Mouse (Mus musculus): Measurements from ENCODE around the gene Trappc3. TPM values are rescaled to one million over a fixed set of nuclear protein-coding genes. Genes with fewer than 3 reads are reported as not detected.

Trappc3 gene
- 23.6 TPM for polyA plus RNA-seq (2014; fragmentation: Illumina TruSeq; extraction: RNeasy Lipid Tissue Mini Kit (QIAGEN cat#74804); ENCODE audit: low replicate concordance)

DNA sequence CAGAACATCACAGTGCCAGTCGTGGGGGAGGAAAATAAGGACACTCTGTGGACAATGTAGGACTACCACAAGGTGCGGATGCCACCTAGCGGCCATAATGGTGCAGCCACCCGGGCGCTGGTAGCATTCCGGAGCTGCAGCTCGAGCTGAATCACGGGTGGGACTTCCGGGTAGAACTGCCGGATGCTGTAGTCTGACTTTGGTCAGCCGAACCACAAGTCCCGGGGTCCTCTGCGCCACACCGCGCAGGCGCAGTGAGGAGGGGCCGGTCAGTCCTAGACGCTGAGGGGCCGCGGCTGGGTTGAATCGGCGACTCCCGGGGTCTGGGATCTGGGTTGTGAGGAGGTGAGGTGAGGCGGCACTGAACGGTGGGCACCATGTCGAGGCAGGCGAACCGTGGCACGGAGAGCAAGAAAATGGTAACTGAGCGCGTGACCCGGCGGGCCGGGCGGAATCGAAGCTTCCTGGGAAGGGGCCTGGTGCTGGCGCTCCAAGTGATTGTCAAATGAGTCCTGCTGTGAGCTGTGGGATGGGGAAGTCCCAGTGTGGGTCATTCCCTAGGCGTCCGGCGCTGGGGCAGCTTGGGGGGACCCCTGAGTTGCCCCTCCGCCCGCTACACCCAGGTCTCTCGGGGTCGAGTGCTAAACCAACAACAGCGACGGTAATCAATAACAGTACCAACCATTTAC, at the start of gene Trappc3:
TSS of gene Trappc3 (plus strand) at position 207 of the 689 bp plus-strand sequence.

GRCm38 (mm10) chr4:126256131-126256791, 5.9 kb upstream of the Trappc3 start, which contains the start of gene Map7d1:
Gene Map7d1, minus strand, starts transcription at chr4:126256343.

GRCm38 (mm10) chr4:126286492-126286891, 24.4 kb downstream of the Trappc3 start, which contains the start of gene Col8a2:
Gene Col8a2, plus strand, starts transcription at chr4:126286793.

DNA sequence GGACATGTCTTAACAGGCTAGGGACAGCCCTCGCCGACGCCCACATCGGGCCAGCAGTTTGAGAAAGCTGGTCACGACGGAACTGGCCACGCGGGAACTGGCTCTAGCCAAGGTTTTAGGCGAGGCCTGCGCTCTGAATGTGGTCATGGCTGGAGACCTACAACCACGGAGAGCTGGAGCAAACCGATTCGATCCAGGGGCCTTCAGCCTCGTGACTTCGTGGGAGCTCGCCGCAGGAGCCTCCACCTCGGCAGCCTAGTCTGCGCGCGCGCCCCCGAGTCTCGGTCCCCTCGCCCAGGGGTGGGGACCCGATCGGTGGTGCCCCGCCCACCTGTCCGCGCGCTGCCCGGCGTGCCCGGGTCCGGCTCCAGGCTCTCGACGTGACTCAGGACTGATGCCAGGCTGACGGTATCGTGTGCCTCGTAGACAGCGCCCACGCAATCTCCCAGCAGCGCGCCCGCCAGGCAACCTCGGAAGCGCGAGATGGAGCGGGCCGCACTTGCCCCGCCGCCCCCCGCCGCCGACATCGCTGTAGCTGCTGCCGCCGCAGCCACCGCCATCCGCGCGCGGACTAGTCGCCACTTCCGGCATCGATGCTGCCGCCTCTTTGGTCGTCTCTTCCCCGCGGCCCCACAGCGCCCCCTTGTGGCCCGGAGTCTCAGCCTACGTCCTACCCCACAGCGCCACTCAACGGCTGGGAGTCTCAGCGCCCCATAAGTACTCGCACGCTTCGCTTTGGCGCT, 59.2 kb downstream of the Trappc3 start, which contains the start of gene Adprhl2:
TSS of gene Adprhl2 (minus strand) at position 593 of the 743 bp plus-strand sequence.

DNA sequence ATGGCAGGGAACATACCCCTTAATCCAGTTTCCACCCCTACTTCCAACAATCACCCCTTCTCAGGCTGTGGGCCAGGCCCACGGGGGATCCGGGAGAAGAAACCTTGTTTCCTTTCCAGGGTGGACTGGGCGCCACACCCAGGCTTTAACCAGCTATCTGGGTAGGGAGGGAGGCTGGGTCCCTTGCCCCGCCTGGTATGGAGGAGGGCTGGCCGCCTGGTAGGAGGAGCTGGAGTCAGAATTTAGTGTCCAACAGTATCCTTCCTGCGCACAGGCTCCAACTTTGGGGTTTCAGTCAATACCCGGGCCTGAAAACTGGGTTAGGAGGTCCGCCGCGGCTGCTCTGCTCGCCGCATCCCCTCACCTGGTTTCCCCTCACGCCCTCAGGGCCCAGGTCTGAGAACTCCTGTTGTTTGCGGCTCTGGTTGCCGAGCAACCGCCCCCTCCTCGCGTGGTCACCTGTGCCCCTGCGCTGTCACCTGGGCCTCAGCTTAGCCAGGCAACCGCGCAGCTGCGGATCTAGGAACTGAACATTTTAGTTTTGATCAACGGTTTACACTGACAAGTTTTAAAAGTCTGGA, 63.2 kb downstream of the Trappc3 start, which contains the start of gene Tekt2:
TSS of gene Tekt2 (minus strand) at position 408 of the 581 bp plus-strand sequence.

Other genes with a start within 250 kb of the Trappc3 start
- gene Csf3r, start 237.8 kb upstream of the Trappc3 start, polyA plus RNA-seq (2014; fragmentation: Illumina TruSeq; extraction: RNeasy Lipid Tissue Mini Kit (QIAGEN cat#74804); ENCODE audit: low replicate concordance): not detected
- 145 TPM for gene Mrps15, start 215.4 kb upstream of the Trappc3 start, polyA plus RNA-seq (2014; fragmentation: Illumina TruSeq; extraction: RNeasy Lipid Tissue Mini Kit (QIAGEN cat#74804); ENCODE audit: low replicate concordance)
- gene Oscp1, start 203.8 kb upstream of the Trappc3 start, polyA plus RNA-seq (2014; fragmentation: Illumina TruSeq; extraction: RNeasy Lipid Tissue Mini Kit (QIAGEN cat#74804); ENCODE audit: low replicate concordance): 0.15 TPM
- gene Lsm10, start 165.7 kb upstream of the Trappc3 start, polyA plus RNA-seq (2014; fragmentation: Illumina TruSeq; extraction: RNeasy Lipid Tissue Mini Kit (QIAGEN cat#74804); ENCODE audit: low replicate concordance): 1.2 TPM
- 1.3 TPM for gene Stk40, start 158.4 kb upstream of the Trappc3 start, polyA plus RNA-seq (2014; fragmentation: Illumina TruSeq; extraction: RNeasy Lipid Tissue Mini Kit (QIAGEN cat#74804); ENCODE audit: low replicate concordance)
- not detected for gene Eva1b, start 114.6 kb upstream of the Trappc3 start, polyA plus RNA-seq (2014; fragmentation: Illumina TruSeq; extraction: RNeasy Lipid Tissue Mini Kit (QIAGEN cat#74804); ENCODE audit: low replicate concordance)
- 2.3 TPM for gene Sh3d21, start 98.8 kb upstream of the Trappc3 start, polyA plus RNA-seq (2014; fragmentation: Illumina TruSeq; extraction: RNeasy Lipid Tissue Mini Kit (QIAGEN cat#74804); ENCODE audit: low replicate concordance)
- gene Thrap3, start 59.6 kb upstream of the Trappc3 start, polyA plus RNA-seq (2014; fragmentation: Illumina TruSeq; extraction: RNeasy Lipid Tissue Mini Kit (QIAGEN cat#74804); ENCODE audit: low replicate concordance): 207 TPM
- 0.56 TPM for gene Map7d1, start 6.0 kb upstream of the Trappc3 start, polyA plus RNA-seq (2014; fragmentation: Illumina TruSeq; extraction: RNeasy Lipid Tissue Mini Kit (QIAGEN cat#74804); ENCODE audit: low replicate concordance)
- gene Col8a2, start 24.5 kb downstream of the Trappc3 start, polyA plus RNA-seq (2014; fragmentation: Illumina TruSeq; extraction: RNeasy Lipid Tissue Mini Kit (QIAGEN cat#74804); ENCODE audit: low replicate concordance): 0.71 TPM
- gene Adprhl2, start 59.4 kb downstream of the Trappc3 start, polyA plus RNA-seq (2014; fragmentation: Illumina TruSeq; extraction: RNeasy Lipid Tissue Mini Kit (QIAGEN cat#74804); ENCODE audit: low replicate concordance): not detected
- not detected for gene Tekt2, start 63.4 kb downstream of the Trappc3 start, polyA plus RNA-seq (2014; fragmentation: Illumina TruSeq; extraction: RNeasy Lipid Tissue Mini Kit (QIAGEN cat#74804); ENCODE audit: low replicate concordance)
- gene Ago3, start 167.2 kb downstream of the Trappc3 start, polyA plus RNA-seq (2014; fragmentation: Illumina TruSeq; extraction: RNeasy Lipid Tissue Mini Kit (QIAGEN cat#74804); ENCODE audit: low replicate concordance): 8.4 TPM
- gene Ago1, start 206.3 kb downstream of the Trappc3 start, polyA plus RNA-seq (2014; fragmentation: Illumina TruSeq; extraction: RNeasy Lipid Tissue Mini Kit (QIAGEN cat#74804); ENCODE audit: low replicate concordance): 7.9 TPM